Mouse (Mus musculus): ENCODE measurements around the gene Baz1a. TPM values are rescaled to one million over a fixed set of nuclear protein-coding genes. Genes with fewer than 3 reads are reported as not detected.
A peak's percentile ranks its signal among the peaks of the same experiment; 100 is the strongest.

The Baz1a gene
- total RNA-seq, 2 experiments from 2014 or later: 3.6 to 4.8 TPM

- DNase-seq: peak; percentile 12
- intact Hi-C loops (cut with DNase I; ENCODE audit: low total_unique reads): no loop called here
These were observed 137.3 kb downstream of the Baz1a start for GRCm38 (mm10) chr12:54876879-54877278.

GRCm38 (mm10) chr12:54874711-54875110, 139.4 kb downstream of the Baz1a start:
- intact Hi-C loops (cut with DNase I; ENCODE audit: low total_unique reads): no loop called here
- peak; percentile 52 for DNase-seq

- peak; percentile 91 for DNase-seq
- intact Hi-C loops (cut with DNase I; ENCODE audit: low total_unique reads): no loop called here
These were observed 151.3 kb downstream of the Baz1a start, which contains the start of gene Cfl2 for GRCm38 (mm10) chr12:54862606-54863535. Cfl2 (minus strand) TSS chr12:54862877.

- intact Hi-C loops (cut with DNase I; ENCODE audit: low total_unique reads): no loop called here
- peak; percentile 46 for DNase-seq
These were observed 152.1 kb downstream of the Baz1a start for GRCm38 (mm10) chr12:54861991-54862605.

GRCm38 (mm10) chr12:54859531-54859930, 154.6 kb downstream of the Baz1a start:
- intact Hi-C loops (cut with DNase I; ENCODE audit: low total_unique reads): no loop called here
- no peak for DNase-seq

- intact Hi-C loops (cut with DNase I; ENCODE audit: low total_unique reads): no loop called here
- no peak for DNase-seq
These were observed 163.6 kb downstream of the Baz1a start for GRCm38 (mm10) chr12:54850551-54850950.

- DNase-seq: no peak
- intact Hi-C loops (cut with DNase I; ENCODE audit: low total_unique reads): no loop called here
These were observed 169.7 kb downstream of the Baz1a start for GRCm38 (mm10) chr12:54844415-54844814.

Other genes with a start within 250 kb of the Baz1a start
- gene Snx6, start 218.6 kb downstream of the Baz1a start, total RNA-seq (2021): 10 to 100 TPM; 20.9 to 23.5 TPM
- 100 to 1,000 TPM; 625 to 714 TPM for gene Cfl2, start 151.5 kb downstream of the Baz1a start, total RNA-seq (2021)
- not detected for gene Gm20403, start 27.8 kb downstream of the Baz1a start, total RNA-seq (2021)
- 1 to 10 TPM; 5.1 to 5.6 TPM for gene 2700097O09Rik, start 65.8 kb upstream of the Baz1a start, total RNA-seq (2021)
- 10 to 100 TPM; 68.0 to 76.5 TPM for gene Srp54a, start 65.9 kb upstream of the Baz1a start, total RNA-seq (2021)
- gene Fam177a, start 110.1 kb upstream of the Baz1a start, total RNA-seq (2021): 1 to 10 TPM; 3.3 to 7.4 TPM
- gene Srp54b, start 140.8 kb upstream of the Baz1a start, total RNA-seq (2021): 10 to 100 TPM; 32.5 to 33.3 TPM
- gene 1700047I17Rik2, start 185.2 kb upstream of the Baz1a start, total RNA-seq (2021): 1 to 10 TPM; 3.4 to 6.0 TPM
- gene Srp54c, start 215.8 kb upstream of the Baz1a start, total RNA-seq (2021): 10 to 100 TPM; 25.1 to 25.5 TPM

All from gastrocnemius, postnatal 14 days (tissue).